Mouse (Mus musculus): ENCODE data around the gene Cog3. TPM values are rescaled to one million over a fixed set of nuclear protein-coding genes. Genes with fewer than 3 reads are reported as not detected.

Cog3 gene
- polyA plus RNA-seq, 1 experiment from 2014 or later = 19.8 TPM

- Histone ChIP-seq H3K9me3 (no peaks in the 10 kb centered on the region), H3K4me1 (peaks cover 7% of the 10 kb centered on the region; the same call in 1 of the 2 replicates), H3K27ac (no peak overlapping the region), H3K9ac (no peak overlapping the region), H3K4me3 (no peak overlapping the region), H3K4me2 (no peak overlapping the region), H3K27me3 (replicated peaks) (no peaks in the 10 kb centered on the region), H3K36me3 (replicated peaks) (no peaks in the 10 kb centered on the region)
- no peak for ATAC-seq (replicated peaks)
- 79% methylated on average over 2 of the region's 2 CpGs for WGBS
Measured at GRCm38 (mm10) chr14:75665430-75666180, 88.7 kb downstream of the Cog3 start.

DNA sequence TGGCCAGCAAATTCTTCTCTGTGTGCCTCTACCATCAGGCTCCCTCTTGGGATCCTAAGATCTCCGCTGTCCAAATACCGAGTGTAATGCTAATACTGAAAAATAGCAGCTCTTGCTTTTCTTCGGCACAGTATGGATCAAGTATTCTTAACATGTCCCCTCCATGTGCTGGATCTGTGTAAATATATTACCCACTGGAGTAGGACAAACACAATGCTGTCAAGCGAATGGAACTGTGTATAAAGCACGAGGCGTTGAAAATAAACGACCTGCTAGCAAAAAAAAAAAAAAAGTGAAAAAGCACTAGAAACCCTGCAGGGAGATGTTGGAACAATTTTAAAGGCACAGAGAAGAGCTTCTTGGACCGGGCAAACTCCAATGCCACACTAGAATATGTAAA lies 92.8 kb downstream of the Cog3 start:
- Histone ChIP-seq H3K9me3 (no peaks in the 10 kb centered on the region), H3K27ac (no peak overlapping the region), H3K27me3 (replicated peaks) (no peaks in the 10 kb centered on the region), H3K9ac (no peak overlapping the region), H3K4me1 (peaks cover 7% of the 10 kb centered on the region; the same call in 1 of the 2 replicates), H3K4me2 (no peak overlapping the region), H3K4me3 (no peak overlapping the region), H3K36me3 (replicated peaks) (no peaks in the 10 kb centered on the region)
- 0 out of 2 replicates have a peak, but pooled peaks have one; percentile 33 for ATAC-seq (replicated peaks)
- WGBS = 50% methylated on average over 8 of the region's 8 CpGs

GRCm38 (mm10) chr14:75660936-75661335 lies 93.4 kb downstream of the Cog3 start:
- Histone ChIP-seq H3K27ac (no peak overlapping the region), H3K4me3 (no peak overlapping the region), H3K4me1 (peaks cover 7% of the 10 kb centered on the region; the same call in 1 of the 2 replicates), H3K27me3 (replicated peaks) (no peaks in the 10 kb centered on the region), H3K4me2 (no peak overlapping the region), H3K36me3 (replicated peaks) (no peaks in the 10 kb centered on the region), H3K9ac (no peak overlapping the region), H3K9me3 (no peaks in the 10 kb centered on the region)
- WGBS = 81% methylated on average over 6 of the region's 6 CpGs
- ATAC-seq (replicated peaks) = no peak

Other genes starting within 250 kb of the Cog3 start
- not detected in 2 replicates for gene Spert, start 161.4 kb downstream of the Cog3 start, polyA plus RNA-seq (2015; fragmentation: Nextera tagmentation; extraction: Ambion mirVana)
- gene Erich6b, start 112.3 kb downstream of the Cog3 start, polyA plus RNA-seq (2015; fragmentation: Nextera tagmentation; extraction: Ambion mirVana) = not detected in 2 replicates
- 9.3 and 10.4 TPM in 2 replicates for gene Slc25a30, start 32.5 kb upstream of the Cog3 start, polyA plus RNA-seq (2015; fragmentation: Nextera tagmentation; extraction: Ambion mirVana)
- 613 and 619 TPM in 2 replicates for gene Tpt1, start 90.6 kb upstream of the Cog3 start, polyA plus RNA-seq (2015; fragmentation: Nextera tagmentation; extraction: Ambion mirVana)
- gene Kctd4, start 200.5 kb upstream of the Cog3 start, polyA plus RNA-seq (2015; fragmentation: Nextera tagmentation; extraction: Ambion mirVana) = 7.9 and 8.4 TPM in 2 replicates

Data from midbrain, embryonic 15.5 days (tissue).